Mouse (Mus musculus): ENCODE measurements around the gene Gm4756. TPM values are rescaled to one million over a fixed set of nuclear protein-coding genes. Genes with fewer than 3 reads are reported as not detected.

The Gm4756 gene
- total RNA-seq, 2 experiments from 2014 or later: not detected

Other genes starting within 250 kb of the Gm4756 start
- 4.2 and 8.9 TPM in 2 replicates for gene Rtn1, start 240.6 kb downstream of the Gm4756 start, total RNA-seq (2015)
- gene Rtn1, start 240.6 kb downstream of the Gm4756 start, total RNA-seq (2017): 2.1 and 2.5 TPM in 2 replicates
- not detected in 2 replicates for gene Lrrc9, start 207.8 kb downstream of the Gm4756 start, total RNA-seq (2015)
- 0.15 and 0.45 TPM in 2 replicates for gene Lrrc9, start 207.8 kb downstream of the Gm4756 start, total RNA-seq (2017)
- 1.5 TPM in 2 replicates for gene Pcnx4, start 113.3 kb downstream of the Gm4756 start, total RNA-seq (2015)
- gene Pcnx4, start 113.3 kb downstream of the Gm4756 start, total RNA-seq (2017): 0.24 and 0.95 TPM in 2 replicates
- gene Dhrs7, start 15.2 kb upstream of the Gm4756 start, total RNA-seq (2015): 97.7 and 99.7 TPM in 2 replicates
- gene Dhrs7, start 15.2 kb upstream of the Gm4756 start, total RNA-seq (2017): 167 and 179 TPM in 2 replicates
- 63.4 and 66.1 TPM in 2 replicates for gene Ppm1a, start 107.8 kb upstream of the Gm4756 start, total RNA-seq (2015)
- 100 and 106 TPM in 2 replicates for gene Ppm1a, start 107.8 kb upstream of the Gm4756 start, total RNA-seq (2017)